Comparison of ENCODE assay signal across 28 mouse cellular contexts in the genomic region with DNA sequence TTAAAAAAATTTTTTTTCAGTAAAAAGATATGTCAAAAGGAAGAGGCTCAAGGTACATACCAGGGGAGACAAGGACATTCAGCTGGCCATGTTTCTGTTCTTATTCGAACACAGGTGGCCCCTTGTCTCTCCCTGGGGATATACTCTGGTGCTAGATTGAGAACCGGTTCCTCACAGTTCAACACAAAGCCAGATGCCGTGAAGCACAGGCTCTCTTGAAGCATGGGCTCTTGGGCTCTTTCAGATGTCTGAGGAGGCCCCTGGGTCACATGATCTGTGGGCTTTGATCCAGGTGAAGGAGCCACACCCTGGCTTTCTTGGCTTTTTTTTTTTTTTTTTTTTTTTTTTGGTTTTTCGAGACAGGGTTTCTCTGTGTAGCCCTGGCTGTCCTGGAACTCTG. TPM values are rescaled to one million over a fixed set of nuclear protein-coding genes. Genes with fewer than 3 reads are reported as not detected.
DNase-seq lines count a peak whose midpoint lies in the region; ATAC-seq and TF ChIP-seq lines count a peak whose summit lies in the region.
"Had no signal": no experiment of that assay in that cellular context is flagged by ENCODE, and none has a peak within 500 bp of the region (broad histone marks: within the 10 kb centered on the region; RNA-seq: fewer than 3 reads in every experiment).

No protein-coding gene starts in this region.

- no peak for ATAC-seq in embryonic facial prominence, embryonic 14.5 days (ENCODE audit: low read depth)
- no peak for ATAC-seq in midbrain, embryonic 11.5 days (ENCODE audit: low FRiP score)
- ATAC-seq in midbrain, embryonic 15.5 days (replicated peaks), result no peak
- ATAC-seq in erythroblast, adult 5-6 weeks (replicated peaks; ENCODE audit: low FRiP score, poor library complexity, severe bottlenecking), result no peak
- ATAC-seq: forebrain, postnatal 0 days; midbrain, embryonic 16.5 days had no signal

- H3K4me3 ChIP-seq in embryonic facial prominence, embryonic 14.5 days (ENCODE audit: low read depth, low read length), result no peak overlapping the region
- H3K4me3 ChIP-seq in embryonic facial prominence, embryonic 10.5 days, result no peak overlapping the region
- H3K4me3 ChIP-seq in midbrain, embryonic 11.5 days (ENCODE audit: low read depth, low read length), result no peak overlapping the region
- no peak overlapping the region for H3K4me3 ChIP-seq in midbrain, embryonic 15.5 days
- H3K4me3 ChIP-seq in MEL (ENCODE audit: control insufficient read depth in 1 of 2, insufficient read depth in 1 of 2, low read depth in 2 of 2, low read length in 2 of 2), result no peak overlapping the region
- H3K4me3 ChIP-seq: embryonic facial prominence, embryonic 12.5 days; erythroblast, embryonic 14.5 days; forebrain, embryonic 12.5 days; heart, embryonic 13.5 days; kidney, embryonic 15.5 days; liver, embryonic 13.5 days had no signal

- no peak for TF ChIP-seq RAD21 in MEL (IDR thresholded peaks at IDR 0.05; ENCODE audit: low read depth, low read length)

- no peak overlapping the region for H3K4me2 ChIP-seq in embryonic facial prominence, embryonic 14.5 days (ENCODE audit: low read depth, low read length)
- no peak overlapping the region for H3K4me2 ChIP-seq in midbrain, embryonic 11.5 days
- H3K4me2 ChIP-seq in midbrain, embryonic 15.5 days, result no peak overlapping the region
- H3K4me2 ChIP-seq: embryonic facial prominence, embryonic 12.5 days; forebrain, embryonic 12.5 days; heart, embryonic 13.5 days; hindbrain, embryonic 14.5 days; kidney, embryonic 15.5 days; liver, embryonic 13.5 days; lung, embryonic 14.5 days had no signal

- peak; percentile 31 for DNase-seq in embryonic facial prominence, embryonic 14.5 days (ENCODE audit: low spot score)
- DNase-seq in embryonic facial prominence, embryonic 10.5 days (ENCODE audit: low spot score), result no peak
- DNase-seq in midbrain, embryonic 11.5 days (ENCODE audit: low spot score, missing footprints), result peak; percentile 35
- DNase-seq in MEL (ENCODE audit: low read depth, low spot score), result peak; percentile 32
- DNase-seq in layer of hippocampus, adult 11-12 months (ENCODE audit: low spot score), result no peak
- DNase-seq: adrenal gland, postnatal 14 days; cerebellum, adult 11 months; cerebellum, adult 9-10 months; cerebellum, postnatal 36 days; forebrain, postnatal 0 days; heart, postnatal 10 days; kidney, adult 18-20 months; kidney, postnatal 36 days; left cerebral cortex, postnatal 4 days; liver, embryonic 13.5 days; lung, embryonic 14.5 days; right cerebral cortex, postnatal 25 days; spleen, adult 18-20 months; thymus, postnatal 14 days had no signal

- no peaks in the 10 kb centered on the region for H3K9me3 ChIP-seq in embryonic facial prominence, embryonic 14.5 days (ENCODE audit: control insufficient read depth, low read length)
- no peaks in the 10 kb centered on the region for H3K9me3 ChIP-seq in embryonic facial prominence, embryonic 10.5 days
- no peaks in the 10 kb centered on the region for H3K9me3 ChIP-seq in midbrain, embryonic 11.5 days (ENCODE audit: control insufficient read depth, low read length)
- no peaks in the 10 kb centered on the region for H3K9me3 ChIP-seq in midbrain, embryonic 15.5 days
- no peaks in the 10 kb centered on the region for H3K9me3 ChIP-seq in MEL (replicated peaks; ENCODE audit: insufficient read depth, low read length)
- H3K9me3 ChIP-seq: embryonic facial prominence, embryonic 12.5 days; forebrain, embryonic 12.5 days; heart, embryonic 13.5 days; kidney, embryonic 15.5 days; liver, embryonic 13.5 days had no signal

- H3K4me1 ChIP-seq in embryonic facial prominence, embryonic 14.5 days (ENCODE audit: control insufficient read depth, insufficient read depth, low read length), result no peaks in the 10 kb centered on the region
- H3K4me1 ChIP-seq in embryonic facial prominence, embryonic 10.5 days, result no peaks in the 10 kb centered on the region
- no peaks in the 10 kb centered on the region for H3K4me1 ChIP-seq in midbrain, embryonic 11.5 days (ENCODE audit: control insufficient read depth, insufficient read depth, low read length)
- H3K4me1 ChIP-seq in midbrain, embryonic 15.5 days, result no peaks in the 10 kb centered on the region
- peaks cover 9 to 13% of the 10 kb centered on the region in 2 experiments; a peak in 3 of 4 replicates for H3K4me1 ChIP-seq in MEL (ENCODE audit: control insufficient read depth in 1 of 2, insufficient read depth in 2 of 2, low read length in 2 of 2)
- H3K4me1 ChIP-seq: embryonic facial prominence, embryonic 12.5 days; forebrain, embryonic 12.5 days; heart, embryonic 13.5 days; kidney, embryonic 15.5 days; liver, embryonic 13.5 days had no signal

- H3K27me3 ChIP-seq in embryonic facial prominence, embryonic 14.5 days (replicated peaks; ENCODE audit: control insufficient read depth, insufficient read depth, low read length), result no peaks in the 10 kb centered on the region
- no peaks in the 10 kb centered on the region for H3K27me3 ChIP-seq in embryonic facial prominence, embryonic 10.5 days (replicated peaks; ENCODE audit: low read depth, poor library complexity, severe bottlenecking)
- H3K27me3 ChIP-seq in midbrain, embryonic 11.5 days (ENCODE audit: control insufficient read depth, insufficient read depth, low read length), result no peaks in the 10 kb centered on the region
- no peaks in the 10 kb centered on the region for H3K27me3 ChIP-seq in midbrain, embryonic 15.5 days (replicated peaks)
- no peaks in the 10 kb centered on the region for H3K27me3 ChIP-seq in MEL (ENCODE audit: control insufficient read depth in 1 of 2, insufficient read depth in 2 of 2, low read length in 2 of 2)
- H3K27me3 ChIP-seq: embryonic facial prominence, embryonic 12.5 days; forebrain, embryonic 12.5 days; heart, embryonic 13.5 days; kidney, embryonic 15.5 days; liver, embryonic 13.5 days had no signal

- peaks cover 36% of the 10 kb centered on the region; the same call in 1 of the 2 replicates for H3K36me3 ChIP-seq in embryonic facial prominence, embryonic 14.5 days (ENCODE audit: control insufficient read depth, insufficient read depth, low read length)
- H3K36me3 ChIP-seq in embryonic facial prominence, embryonic 10.5 days (replicated peaks), result peaks cover 51% of the 10 kb centered on the region
- H3K36me3 ChIP-seq in midbrain, embryonic 11.5 days (ENCODE audit: control insufficient read depth, insufficient read depth, low read length), result no peaks in the 10 kb centered on the region
- H3K36me3 ChIP-seq in midbrain, embryonic 15.5 days (replicated peaks), result no peaks in the 10 kb centered on the region
- H3K36me3 ChIP-seq in MEL (ENCODE audit: control insufficient read depth in 1 of 2, insufficient read depth in 2 of 2, low read length in 2 of 2), result peaks cover 0 to 15% of the 10 kb centered on the region in 2 experiments; a peak in 2 of 4 replicates

- H3K27ac ChIP-seq in embryonic facial prominence, embryonic 14.5 days (replicated peaks; ENCODE audit: low read depth, low read length), result no peak overlapping the region
- H3K27ac ChIP-seq in embryonic facial prominence, embryonic 10.5 days (replicated peaks), result no peak overlapping the region
- H3K27ac ChIP-seq in midbrain, embryonic 11.5 days (ENCODE audit: low read depth, low read length), result no peak overlapping the region
- H3K27ac ChIP-seq in midbrain, embryonic 15.5 days, result no peak overlapping the region
- no peak overlapping the region for H3K27ac ChIP-seq in MEL (ENCODE audit: control insufficient read depth, low read depth, low read length)
- H3K27ac ChIP-seq: embryonic facial prominence, embryonic 12.5 days; forebrain, embryonic 12.5 days; heart, embryonic 13.5 days; hindbrain, embryonic 14.5 days; kidney, embryonic 15.5 days; liver, embryonic 13.5 days had no signal

- no peak for TF ChIP-seq EP300 in MEL (IDR thresholded peaks at IDR 0.05; ENCODE audit: low read depth in 1 of 2, low read length in 2 of 2)

- TF ChIP-seq POLR2A in MEL (IDR thresholded peaks at IDR 0.05; ENCODE audit: control insufficient read depth in 1 of 2, insufficient read depth in 1 of 2, low read depth in 1 of 2, low read length in 2 of 2, poor library complexity in 1 of 2), result no peak

- H3K9ac ChIP-seq in embryonic facial prominence, embryonic 14.5 days (ENCODE audit: low read depth, low read length), result no peak overlapping the region
- no peak overlapping the region for H3K9ac ChIP-seq in midbrain, embryonic 11.5 days (ENCODE audit: low read length)
- H3K9ac ChIP-seq in midbrain, embryonic 15.5 days, result no peak overlapping the region
- no peak overlapping the region for H3K9ac ChIP-seq in MEL (ENCODE audit: control insufficient read depth, low read depth, low read length, poor library complexity, severe bottlenecking)
- H3K9ac ChIP-seq: embryonic facial prominence, embryonic 12.5 days; forebrain, embryonic 12.5 days; forebrain, postnatal 0 days; heart, embryonic 13.5 days; hindbrain, embryonic 14.5 days; kidney, embryonic 15.5 days; liver, embryonic 13.5 days; lung, embryonic 14.5 days had no signal

- TF ChIP-seq CTCF in MEL (IDR thresholded peaks at IDR 0.05 in 2 of 3, conservative IDR thresholded peaks at IDR 0.05 in 1 of 3; ENCODE audit: control insufficient read depth in 1 of 3, insufficient read depth in 1 of 3, low read depth in 2 of 3, low read length in 3 of 3, poor library complexity in 1 of 3, severe bottlenecking in 1 of 3), result no peak

- WGBS in embryonic facial prominence, embryonic 14.5 days, result 85% methylated on average over 4 of the region's 4 CpGs
- WGBS in embryonic facial prominence, embryonic 10.5 days, result 81% methylated on average over 4 of the region's 4 CpGs
- 83% methylated on average over 4 of the region's 4 CpGs for WGBS in midbrain, embryonic 11.5 days
- 76% methylated on average over 4 of the region's 4 CpGs for WGBS in midbrain, embryonic 15.5 days

- H3K79me2 ChIP-seq in MEL (ENCODE audit: control insufficient read depth, insufficient read depth, low read length, poor library complexity), result no peaks in the 10 kb centered on the region

RNA-seq across cellular contexts. Expression of a gene that starts 10.6 kb away (rescaled TPM):
- 59.3 and 68.7 TPM in 2 replicates for polyA plus RNA-seq in embryonic facial prominence, embryonic 14.5 days (2014; fragmentation: Nextera tagmentation; extraction: Ambion mirVana)
- polyA plus RNA-seq in embryonic facial prominence, embryonic 10.5 days (2016; fragmentation: Nextera tagmentation; extraction: Ambion mirVana), result 93.5 and 95.6 TPM in 2 replicates
- 96.8 and 98.0 TPM in 2 replicates for polyA plus RNA-seq in midbrain, embryonic 11.5 days (2014; fragmentation: Nextera tagmentation; extraction: Ambion mirVana)
- 80.3 and 81.2 TPM in 2 replicates for polyA plus RNA-seq in midbrain, embryonic 15.5 days (2015; fragmentation: Nextera tagmentation; extraction: Ambion mirVana)
- total RNA-seq in MEL (2012; rRNA removed), result 54.3 and 58.0 TPM in 2 replicates
- polyA plus RNA-seq in MEL (2012; ENCODE audit: insufficient read depth in 1 of 2, insufficient read length in 2 of 2, low read depth in 1 of 2, low replicate concordance in 2 of 2, missing spikeins in 1 of 2), result 100 to 1,000 TPM in 1 of 2 experiments, not detected in 1; 115 TPM
- total RNA-seq in erythroblast, adult 5-6 weeks (2015; ENCODE audit: low replicate concordance), result 6.1 and 7.5 TPM in 2 replicates
- 7.4 and 8.3 TPM in 2 replicates for total RNA-seq in erythroblast, adult 5-6 weeks (2017; ENCODE audit: low replicate concordance)

RNA-seq across cellular contexts. Expression of a gene that starts 13.5 kb away (rescaled TPM):
- 161 and 167 TPM in 2 replicates for polyA plus RNA-seq in embryonic facial prominence, embryonic 14.5 days (2014; fragmentation: Nextera tagmentation; extraction: Ambion mirVana)
- polyA plus RNA-seq in embryonic facial prominence, embryonic 10.5 days (2016; fragmentation: Nextera tagmentation; extraction: Ambion mirVana), result 84.6 and 86.8 TPM in 2 replicates
- polyA plus RNA-seq in midbrain, embryonic 11.5 days (2014; fragmentation: Nextera tagmentation; extraction: Ambion mirVana), result 95.7 and 96.9 TPM in 2 replicates
- polyA plus RNA-seq in midbrain, embryonic 15.5 days (2015; fragmentation: Nextera tagmentation; extraction: Ambion mirVana), result 65.3 and 65.8 TPM in 2 replicates
- 36.8 and 42.9 TPM in 2 replicates for total RNA-seq in MEL (2012; rRNA removed)
- polyA plus RNA-seq in MEL (2012; ENCODE audit: insufficient read depth in 1 of 2, insufficient read length in 2 of 2, low read depth in 1 of 2, low replicate concordance in 2 of 2, missing spikeins in 1 of 2), result 100 to 1,000 TPM in 1 of 2 experiments, 10 to 100 TPM in 1; 63.5 to 113 TPM
- total RNA-seq in erythroblast, adult 5-6 weeks (2015; ENCODE audit: low replicate concordance), result 20.3 and 26.1 TPM in 2 replicates
- 14.6 and 25.5 TPM in 2 replicates for total RNA-seq in erythroblast, adult 5-6 weeks (2017; ENCODE audit: low replicate concordance)

RNA-seq across cellular contexts. Expression of a gene that starts 13.7 kb away (rescaled TPM):
- polyA plus RNA-seq in embryonic facial prominence, embryonic 14.5 days (2014; fragmentation: Nextera tagmentation; extraction: Ambion mirVana), result 10.0 and 10.8 TPM in 2 replicates
- 20.3 and 21.8 TPM in 2 replicates for polyA plus RNA-seq in embryonic facial prominence, embryonic 10.5 days (2016; fragmentation: Nextera tagmentation; extraction: Ambion mirVana)
- 14.1 and 14.6 TPM in 2 replicates for polyA plus RNA-seq in midbrain, embryonic 11.5 days (2014; fragmentation: Nextera tagmentation; extraction: Ambion mirVana)
- polyA plus RNA-seq in midbrain, embryonic 15.5 days (2015; fragmentation: Nextera tagmentation; extraction: Ambion mirVana), result 4.4 and 5.3 TPM in 2 replicates
- 2.4 TPM in 2 replicates for total RNA-seq in MEL (2012; rRNA removed)
- 1 to 10 TPM in 1 of 2 experiments, not detected in 1; 5.3 TPM for polyA plus RNA-seq in MEL (2012; ENCODE audit: insufficient read depth in 1 of 2, insufficient read length in 2 of 2, low read depth in 1 of 2, low replicate concordance in 2 of 2, missing spikeins in 1 of 2)
- 2.1 and 4.4 TPM in 2 replicates for total RNA-seq in erythroblast, adult 5-6 weeks (2015; ENCODE audit: low replicate concordance)
- total RNA-seq in erythroblast, adult 5-6 weeks (2017; ENCODE audit: low replicate concordance), result 2.2 and 4.5 TPM in 2 replicates

RNA-seq across cellular contexts. Expression of a gene that starts 24.4 kb away (rescaled TPM):
- polyA plus RNA-seq in embryonic facial prominence, embryonic 14.5 days (2014; fragmentation: Nextera tagmentation; extraction: Ambion mirVana), result 27.2 and 30.0 TPM in 2 replicates
- 51.4 and 57.5 TPM in 2 replicates for polyA plus RNA-seq in embryonic facial prominence, embryonic 10.5 days (2016; fragmentation: Nextera tagmentation; extraction: Ambion mirVana)
- 29.9 and 31.5 TPM in 2 replicates for polyA plus RNA-seq in midbrain, embryonic 11.5 days (2014; fragmentation: Nextera tagmentation; extraction: Ambion mirVana)
- 49.6 and 51.8 TPM in 2 replicates for polyA plus RNA-seq in midbrain, embryonic 15.5 days (2015; fragmentation: Nextera tagmentation; extraction: Ambion mirVana)
- total RNA-seq in MEL (2012; rRNA removed), result 35.6 and 42.4 TPM in 2 replicates
- polyA plus RNA-seq in MEL (2012; ENCODE audit: insufficient read depth in 1 of 2, insufficient read length in 2 of 2, low read depth in 1 of 2, low replicate concordance in 2 of 2, missing spikeins in 1 of 2), result 10 to 100 TPM in 1 of 2 experiments, not detected in 1; 39.0 TPM
- 4.8 and 9.0 TPM in 2 replicates for total RNA-seq in erythroblast, adult 5-6 weeks (2015; ENCODE audit: low replicate concordance)
- total RNA-seq in erythroblast, adult 5-6 weeks (2017; ENCODE audit: low replicate concordance), result 7.3 and 10.7 TPM in 2 replicates

Comparison
In these comparisons a context has a peak if more than half of its experiments do, and no peak if none do; other contexts are left out.
1. DNase-seq: peak in embryonic facial prominence, embryonic 14.5 days (single experiment), midbrain, embryonic 11.5 days (single experiment) and MEL (single experiment); none in embryonic facial prominence, embryonic 10.5 days (single experiment) and layer of hippocampus, adult 11-12 months (single experiment).